11 mouse cellular contexts compared by ENCODE assay signal in the genomic region with DNA sequence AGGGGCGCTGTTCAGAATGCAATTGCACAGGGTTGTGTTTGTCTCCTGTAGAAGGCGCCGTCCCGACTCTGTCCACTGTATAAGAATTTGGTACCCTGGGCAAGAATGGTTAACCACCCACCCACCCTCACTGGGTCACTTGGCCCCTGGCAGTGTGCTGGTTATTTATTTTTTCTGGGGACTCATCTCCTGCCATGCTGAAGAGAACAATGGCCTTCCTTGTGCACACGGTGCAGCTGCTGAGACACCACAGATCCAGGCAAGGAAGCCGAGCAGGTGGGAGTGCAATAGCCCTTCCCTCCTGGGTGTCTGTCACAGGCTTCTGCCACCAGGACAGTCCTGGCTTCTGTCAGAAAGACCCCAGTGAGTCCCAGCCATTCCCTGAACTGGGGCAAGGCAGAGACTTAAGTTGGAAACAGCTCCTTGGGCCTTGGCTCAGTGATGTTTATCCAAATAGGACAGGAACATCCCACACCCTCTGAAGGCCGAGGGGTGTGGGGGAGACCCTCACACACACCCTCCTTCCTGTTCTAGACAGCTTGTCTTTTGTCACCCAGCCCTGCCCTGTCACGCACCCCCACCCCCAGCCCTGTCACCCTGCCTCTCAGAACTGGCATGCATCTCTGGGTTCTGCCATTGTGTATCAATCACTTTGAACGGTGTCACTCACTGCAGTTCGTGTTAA. TPM values are rescaled to one million over a fixed set of nuclear protein-coding genes. Genes with fewer than 3 reads are reported as not detected.
DNase-seq lines count a peak whose midpoint lies in the region; ATAC-seq and TF ChIP-seq lines count a peak whose summit lies in the region.
"Had no signal": no experiment of that assay in that cellular context is flagged by ENCODE, and none has a peak within 500 bp of the region (broad histone marks: within the 10 kb centered on the region; RNA-seq: fewer than 3 reads in every experiment).

No protein-coding gene starts in this region.

- TF ChIP-seq CTCF in kidney, adult 2 months (conservative IDR thresholded peaks at IDR 0.05; ENCODE audit: insufficient read depth, insufficient read length, low read depth, low read length): no peak
- TF ChIP-seq CTCF in cerebellum, adult 2 months (IDR thresholded peaks at IDR 0.05; ENCODE audit: borderline replicate concordance, insufficient read depth, low read depth, low read length): no peak

- no peaks in the 10 kb centered on the region for H3K9me3 ChIP-seq in kidney, embryonic 16.5 days (ENCODE audit: low read length)
- no peaks in the 10 kb centered on the region for H3K9me3 ChIP-seq in embryonic facial prominence, embryonic 14.5 days (ENCODE audit: control insufficient read depth, low read length)
- no peaks in the 10 kb centered on the region for H3K9me3 ChIP-seq in intestine, embryonic 15.5 days
- H3K9me3 ChIP-seq in neural tube, embryonic 13.5 days: no peaks in the 10 kb centered on the region
- H3K9me3 ChIP-seq: embryonic facial prominence, embryonic 13.5 days had no signal

- peak overlapping the region; percentile 20; the same call in 1 of the 2 replicates for H3K9ac ChIP-seq in kidney, embryonic 16.5 days (replicated peaks; ENCODE audit: low read length)
- no peak overlapping the region for H3K9ac ChIP-seq in embryonic facial prominence, embryonic 14.5 days (ENCODE audit: low read depth, low read length)
- no peak overlapping the region for H3K9ac ChIP-seq in intestine, embryonic 15.5 days
- no peak overlapping the region for H3K9ac ChIP-seq in neural tube, embryonic 13.5 days
- H3K9ac ChIP-seq: embryonic facial prominence, embryonic 13.5 days had no signal

- no peak overlapping the region for H3K4me3 ChIP-seq in kidney, embryonic 16.5 days (ENCODE audit: low read length)
- no peak overlapping the region for H3K4me3 ChIP-seq in kidney, adult 2 months (ENCODE audit: insufficient read depth, low read depth, low read length)
- no peak overlapping the region for H3K4me3 ChIP-seq in embryonic facial prominence, embryonic 14.5 days (ENCODE audit: low read depth, low read length)
- no peak overlapping the region for H3K4me3 ChIP-seq in intestine, embryonic 15.5 days (replicated peaks)
- H3K4me3 ChIP-seq in neural tube, embryonic 13.5 days: no peak overlapping the region
- no peak overlapping the region for H3K4me3 ChIP-seq in cerebellum, adult 2 months (replicated peaks; ENCODE audit: insufficient read depth, low read depth, low read length)
- H3K4me3 ChIP-seq: embryonic facial prominence, embryonic 13.5 days had no signal

- H3K36me3 ChIP-seq in kidney, embryonic 16.5 days (ENCODE audit: insufficient read depth, low read length): 0 out of 2 replicates have a peak, but pooled peaks cover 10% of the 10 kb centered on the region
- H3K36me3 ChIP-seq in kidney, adult 2 months (ENCODE audit: control insufficient read depth, insufficient read depth, low read length): no peaks in the 10 kb centered on the region
- H3K36me3 ChIP-seq in embryonic facial prominence, embryonic 14.5 days (ENCODE audit: control insufficient read depth, insufficient read depth, low read length): 0 out of 2 replicates have a peak, but pooled peaks cover 11% of the 10 kb centered on the region
- H3K36me3 ChIP-seq in intestine, embryonic 15.5 days: no peaks in the 10 kb centered on the region
- H3K36me3 ChIP-seq in neural tube, embryonic 13.5 days: peaks cover 14% of the 10 kb centered on the region

- no peaks in the 10 kb centered on the region for H3K27me3 ChIP-seq in kidney, embryonic 16.5 days (ENCODE audit: insufficient read depth, low read length)
- no peaks in the 10 kb centered on the region for H3K27me3 ChIP-seq in kidney, adult 2 months (replicated peaks; ENCODE audit: control insufficient read depth, insufficient read depth, low read length)
- no peaks in the 10 kb centered on the region for H3K27me3 ChIP-seq in embryonic facial prominence, embryonic 14.5 days (replicated peaks; ENCODE audit: control insufficient read depth, insufficient read depth, low read length)
- H3K27me3 ChIP-seq in intestine, embryonic 15.5 days (replicated peaks): no peaks in the 10 kb centered on the region
- no peaks in the 10 kb centered on the region for H3K27me3 ChIP-seq in neural tube, embryonic 13.5 days
- no peaks in the 10 kb centered on the region for H3K27me3 ChIP-seq in cerebellum, adult 2 months (ENCODE audit: control insufficient read depth, insufficient read depth, low read length)
- H3K27me3 ChIP-seq: embryonic facial prominence, embryonic 13.5 days had no signal

- ATAC-seq in kidney, embryonic 16.5 days (ENCODE audit: low FRiP score, low TSS enrichment): no peak
- ATAC-seq in embryonic facial prominence, embryonic 14.5 days (ENCODE audit: low read depth): peak; percentile 27; the same call in 1 of the 2 replicates
- ATAC-seq in intestine, embryonic 15.5 days: 0 out of 2 replicates have a peak, but pooled peaks have one; percentile 20
- peak; percentile 60 for ATAC-seq in neural tube, embryonic 13.5 days (ENCODE audit: low read depth)
- no peak for ATAC-seq in granulocyte monocyte progenitor cell, adult 5-6 weeks (replicated peaks; ENCODE audit: poor library complexity, severe bottlenecking)
- ATAC-seq: CD4-positive, CD25-positive, alpha-beta regulatory T cell, adult 4 months had no signal

- peaks cover 24% of the 10 kb centered on the region for H3K4me1 ChIP-seq in kidney, embryonic 16.5 days (ENCODE audit: insufficient read depth, low read length)
- H3K4me1 ChIP-seq in kidney, adult 2 months (ENCODE audit: control insufficient read depth, insufficient read depth, low read length): no peaks in the 10 kb centered on the region
- peaks cover 10% of the 10 kb centered on the region; the same call in 1 of the 2 replicates for H3K4me1 ChIP-seq in embryonic facial prominence, embryonic 14.5 days (ENCODE audit: control insufficient read depth, insufficient read depth, low read length)
- peaks cover 19% of the 10 kb centered on the region for H3K4me1 ChIP-seq in intestine, embryonic 15.5 days (replicated peaks)
- peaks cover 46% of the 10 kb centered on the region for H3K4me1 ChIP-seq in neural tube, embryonic 13.5 days (replicated peaks)
- H3K4me1 ChIP-seq in cerebellum, adult 2 months (ENCODE audit: control insufficient read depth, insufficient read depth, low read length): peaks cover 22% of the 10 kb centered on the region

- no peak overlapping the region for H3K4me2 ChIP-seq in kidney, embryonic 16.5 days (replicated peaks; ENCODE audit: low read depth, low read length)
- H3K4me2 ChIP-seq in embryonic facial prominence, embryonic 14.5 days (ENCODE audit: low read depth, low read length): no peak overlapping the region
- H3K4me2 ChIP-seq in intestine, embryonic 15.5 days (replicated peaks): no peak overlapping the region
- H3K4me2 ChIP-seq in neural tube, embryonic 13.5 days: no peak overlapping the region
- H3K4me2 ChIP-seq: embryonic facial prominence, embryonic 13.5 days had no signal

- TF ChIP-seq POLR2A in kidney, adult 2 months (IDR thresholded peaks at IDR 0.05; ENCODE audit: low read depth, low read length): no peak
- TF ChIP-seq POLR2A in cerebellum, adult 2 months (IDR thresholded peaks at IDR 0.05; ENCODE audit: borderline replicate concordance, insufficient read depth, low read length): no peak

- DNase-seq in kidney, adult 2 months: no peak
- peak; percentile 50 for DNase-seq in embryonic facial prominence, embryonic 14.5 days (ENCODE audit: low spot score)
- DNase-seq in gastrocnemius, adult 8-10 months (ENCODE audit: low spot score in 2 of 2): no peak
- no peak for DNase-seq in cerebellum, adult 2 months
- DNase-seq: lung, postnatal 4 days had no signal

- H3K27ac ChIP-seq in kidney, embryonic 16.5 days (ENCODE audit: low read length): no peak overlapping the region
- no peak overlapping the region for H3K27ac ChIP-seq in kidney, adult 2 months (ENCODE audit: insufficient read depth, low read depth, low read length)
- H3K27ac ChIP-seq in embryonic facial prominence, embryonic 14.5 days (replicated peaks; ENCODE audit: low read depth, low read length): no peak overlapping the region; the same call in 1 of the 2 replicates
- no peak overlapping the region for H3K27ac ChIP-seq in intestine, embryonic 15.5 days
- H3K27ac ChIP-seq in neural tube, embryonic 13.5 days (replicated peaks): peak overlapping the region; percentile 56
- no peak overlapping the region for H3K27ac ChIP-seq in cerebellum, adult 2 months (ENCODE audit: insufficient read depth, low read length)

- 57% methylated on average over 10 of the region's 10 CpGs for WGBS in kidney, embryonic 16.5 days
- WGBS in kidney, adult 2 months: 66% methylated on average over 10 of the region's 10 CpGs
- WGBS in embryonic facial prominence, embryonic 14.5 days: 46% methylated on average over 10 of the region's 10 CpGs
- WGBS in intestine, embryonic 15.5 days: 55% methylated on average over 10 of the region's 10 CpGs
- whole genome bisulfite sequencing in neural tube, embryonic 13.5 days: 50% methylated on average over 10 of the region's 10 CpGs
- 75% methylated on average over 10 of the region's 10 CpGs for WGBS in cerebellum, adult 2 months

RNA-seq across cellular contexts. Expression of a gene that starts 30.1 kb away (rescaled TPM):
- polyA plus RNA-seq in kidney, embryonic 16.5 days (2015; fragmentation: Nextera tagmentation; extraction: Ambion mirVana): 32.7 and 35.4 TPM in 2 replicates
- polyA plus RNA-seq in kidney, adult 2 months (2012; rRNA removed): 31.6 and 35.4 TPM in 2 replicates
- polyA plus RNA-seq in embryonic facial prominence, embryonic 14.5 days (2014; fragmentation: Nextera tagmentation; extraction: Ambion mirVana): 27.3 and 30.1 TPM in 2 replicates
- 33.0 and 35.9 TPM in 2 replicates for polyA plus RNA-seq in intestine, embryonic 15.5 days (2015; fragmentation: Nextera tagmentation; extraction: Ambion mirVana)
- polyA plus RNA-seq in neural tube, embryonic 13.5 days (2015; fragmentation: Nextera tagmentation; extraction: Ambion mirVana): 24.9 and 26.2 TPM in 2 replicates
- total RNA-seq in granulocyte monocyte progenitor cell, adult 5-6 weeks (2014; fragmentation: Nextera tagmentation): 34.0 and 36.8 TPM in 2 replicates
- 6.9 and 10.7 TPM in 2 replicates for total RNA-seq in granulocyte monocyte progenitor cell, adult 5-6 weeks (2017)
- 10 to 100 TPM; 10.4 to 14.1 (median 10.8) TPM for total RNA-seq in gastrocnemius, adult 8-10 months (2022)
- 18.6 and 19.1 TPM in 2 replicates for polyA plus RNA-seq in cerebellum, adult 2 months (2012; rRNA removed)

RNA-seq across cellular contexts. Expression of a gene that starts 38.5 kb away (rescaled TPM):
- 3.3 and 5.3 TPM in 2 replicates for polyA plus RNA-seq in kidney, embryonic 16.5 days (2015; fragmentation: Nextera tagmentation; extraction: Ambion mirVana)
- 0.70 and 0.76 TPM in 2 replicates for polyA plus RNA-seq in kidney, adult 2 months (2012; rRNA removed)
- 15.8 and 18.0 TPM in 2 replicates for polyA plus RNA-seq in embryonic facial prominence, embryonic 14.5 days (2014; fragmentation: Nextera tagmentation; extraction: Ambion mirVana)
- polyA plus RNA-seq in intestine, embryonic 15.5 days (2015; fragmentation: Nextera tagmentation; extraction: Ambion mirVana): 5.8 and 6.1 TPM in 2 replicates
- polyA plus RNA-seq in neural tube, embryonic 13.5 days (2015; fragmentation: Nextera tagmentation; extraction: Ambion mirVana): 10.8 and 11.6 TPM in 2 replicates
- total RNA-seq in granulocyte monocyte progenitor cell, adult 5-6 weeks (2014; fragmentation: Nextera tagmentation): 1.1 TPM in 1 of 2 replicates, not detected in the other
- not detected in 2 replicates for total RNA-seq in granulocyte monocyte progenitor cell, adult 5-6 weeks (2017)
- under 1 TPM; 0.19 to 0.76 (median 0.70) TPM for total RNA-seq in gastrocnemius, adult 8-10 months (2022)
- 35.9 and 38.0 TPM in 2 replicates for polyA plus RNA-seq in cerebellum, adult 2 months (2012; rRNA removed)
- polyA plus RNA-seq: CD4-positive, CD25-positive, alpha-beta regulatory T cell, adult 4 months had no signal

Comparison
In these comparisons a context has a peak if more than half of its experiments do, and no peak if none do; other contexts are left out.
1. ATAC-seq: peak in embryonic facial prominence, embryonic 14.5 days (single experiment), intestine, embryonic 15.5 days (single experiment) and neural tube, embryonic 13.5 days (single experiment); none in kidney, embryonic 16.5 days (single experiment) and granulocyte monocyte progenitor cell, adult 5-6 weeks (single experiment).